Mouse (Mus musculus) E14TG2a.4 (cell line): ENCODE results near the gene Gpc1.

Source experiments
- H3K27me3 ChIP-seq: 2 replicates; pipeline ENCODE4 v1.6.1; 2014; ENCODE audit warnings: low read length, control low read depth; ENCODE audit not compliant: insufficient read depth
- H3K36me3 ChIP-seq: 2 replicates; pipeline ENCODE4 v1.6.1; 2014; ENCODE audit warnings: low read length, control low read depth; ENCODE audit not compliant: insufficient read depth
- H3K4me1 ChIP-seq: replicated peaks from 2 replicates; pipeline ENCODE4 v1.6.1; 2014; ENCODE audit warnings: low read depth, low read length, control low read depth
- H3K4me3 ChIP-seq: replicated peaks from 2 replicates; pipeline ENCODE4 v1.5.1; 2014; ENCODE audit warnings: mild to moderate bottlenecking, low read length
- H3K9me3 ChIP-seq: 2 replicates; pipeline ENCODE4 v1.6.1; 2014; ENCODE audit warnings: low read length, control low read depth
- CTCF ChIP-seq: conservative IDR thresholded peaks from 2 replicates; pipeline ENCODE4 v1.5.1; 2014; ENCODE audit warnings: low read length
- NANOG ChIP-seq: IDR thresholded peaks from 2 replicates; pipeline ENCODE4 v1.6.1; 2014; ENCODE audit warnings: borderline replicate concordance, low read length, mixed read lengths
- POU5F1 ChIP-seq: IDR thresholded peaks from 2 replicates; pipeline ENCODE4 v1.6.1; 2014; ENCODE audit warnings: low read length, borderline replicate concordance

The Gpc1 gene

DNA sequence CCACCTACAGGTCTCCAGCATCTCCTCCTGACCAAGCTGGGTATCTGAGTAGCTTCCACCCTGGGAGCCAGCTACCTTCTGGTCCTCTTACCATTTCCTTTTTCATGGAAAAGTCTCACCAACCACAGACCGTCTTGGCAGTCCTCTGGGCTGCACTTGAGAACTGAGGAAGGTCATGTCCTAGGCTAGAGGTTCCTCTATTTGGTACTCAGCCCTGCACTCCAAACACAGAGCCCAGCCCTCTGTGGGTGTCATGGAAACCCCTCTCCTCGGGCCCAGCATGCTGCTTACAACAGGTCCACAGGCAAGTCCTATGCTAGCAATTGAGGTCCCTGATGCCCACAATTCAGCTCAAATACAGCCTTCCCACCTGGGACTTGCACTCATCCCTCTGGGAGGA is 33.0 kb upstream of the Gpc1 start:
- TF ChIP-seq NANOG: no peak
- TF ChIP-seq CTCF: no peak
- TF ChIP-seq POU5F1: no peak
- Histone ChIP-seq H3K4me1 (no peaks in the 10 kb centered on the region), H3K9me3 (peaks cover 25% of the 10 kb centered on the region), H3K36me3 (no peaks in the 10 kb centered on the region), H3K27me3 (peaks cover 5% of the 10 kb centered on the region; the same call in 1 of the 2 replicates), H3K4me3 (no peak overlapping the region)

DNA sequence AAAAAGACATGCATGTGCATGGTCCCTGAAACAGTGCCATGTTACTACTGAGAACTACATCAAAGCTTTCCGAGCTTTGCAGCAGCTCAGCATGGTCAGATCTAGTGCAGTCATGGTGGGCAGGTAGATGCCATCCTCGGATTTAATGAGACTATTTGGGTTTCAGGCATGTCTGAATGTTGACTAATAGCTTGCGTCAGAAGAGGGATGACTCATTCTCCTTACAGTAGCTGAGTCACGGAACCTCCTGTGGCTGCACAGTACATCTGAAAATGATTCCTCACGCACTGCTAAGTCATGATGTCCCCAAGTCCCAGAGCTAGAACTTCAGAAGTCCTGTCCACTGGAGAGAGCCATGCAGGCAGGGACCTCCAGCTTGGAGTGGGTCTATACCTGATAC is 31.8 kb upstream of the Gpc1 start:
- Histone ChIP-seq H3K9me3 (peaks cover 25% of the 10 kb centered on the region), H3K4me3 (no peak overlapping the region), H3K4me1 (no peaks in the 10 kb centered on the region), H3K27me3 (no peaks in the 10 kb centered on the region), H3K36me3 (no peaks in the 10 kb centered on the region)
- TF ChIP-seq CTCF: no peak

- H3K4me3 ChIP-seq: no peak overlapping the region
- peaks cover 25% of the 10 kb centered on the region for H3K9me3 ChIP-seq
- TF ChIP-seq NANOG (no peak), POU5F1 (no peak), CTCF (no peak)
- no peaks in the 10 kb centered on the region for H3K27me3 ChIP-seq
- H3K4me1 ChIP-seq: no peaks in the 10 kb centered on the region
- H3K36me3 ChIP-seq: no peaks in the 10 kb centered on the region
These were observed 29.1 kb upstream of the Gpc1 start for GRCm38 (mm10) chr1:92802362-92802761.

DNA sequence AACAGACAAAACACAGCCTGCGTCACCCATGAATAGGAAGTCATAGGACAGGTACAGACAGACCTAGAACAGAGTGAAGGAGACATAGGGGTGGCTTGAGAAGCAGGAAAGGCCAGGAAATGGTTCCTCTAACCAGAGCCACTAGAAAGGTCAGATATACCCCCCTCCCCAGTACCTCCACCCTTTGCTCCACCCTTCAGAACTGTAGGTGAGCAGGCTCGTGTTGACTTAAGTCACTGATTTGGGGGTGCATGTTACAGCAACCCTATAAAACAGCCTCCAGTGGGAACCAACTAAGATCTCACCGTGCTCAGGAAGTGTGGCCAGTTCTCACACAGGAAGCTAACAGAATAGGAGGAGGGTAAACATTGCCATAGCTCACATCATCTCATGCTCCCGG is 28.1 kb upstream of the Gpc1 start:
- Histone ChIP-seq H3K4me3 (no peak overlapping the region), H3K27me3 (no peaks in the 10 kb centered on the region), H3K9me3 (peaks cover 25% of the 10 kb centered on the region), H3K36me3 (no peaks in the 10 kb centered on the region), H3K4me1 (no peaks in the 10 kb centered on the region)
- TF ChIP-seq POU5F1 (no peak), CTCF (no peak), NANOG (no peak)

GRCm38 (mm10) chr1:92805181-92805580 is 26.3 kb upstream of the Gpc1 start:
- Histone ChIP-seq H3K9me3 (peaks cover 36% of the 10 kb centered on the region), H3K4me3 (no peak overlapping the region), H3K36me3 (no peaks in the 10 kb centered on the region), H3K27me3 (no peaks in the 10 kb centered on the region), H3K4me1 (no peaks in the 10 kb centered on the region)
- TF ChIP-seq POU5F1 (no peak), NANOG (no peak), CTCF (no peak)

DNA sequence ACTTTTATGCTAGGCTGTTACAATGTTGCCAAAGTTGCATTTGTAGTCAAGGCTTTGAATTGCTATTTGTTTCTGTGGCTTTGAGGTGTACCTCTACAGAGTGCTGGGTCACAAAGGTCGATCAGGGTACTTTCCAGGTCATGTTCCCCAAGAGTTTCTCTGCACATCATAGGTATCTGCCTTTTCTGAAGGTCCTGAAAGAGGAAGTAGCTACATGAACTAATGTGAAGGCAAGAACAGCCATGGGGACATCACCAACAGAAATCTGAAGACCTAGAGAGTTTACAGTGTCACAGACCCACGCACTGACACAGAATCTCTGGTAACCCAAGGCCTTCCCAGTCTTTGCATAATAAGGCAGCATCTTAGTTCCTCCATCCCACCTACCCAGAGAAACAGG is 25.6 kb upstream of the Gpc1 start:
- H3K27me3 ChIP-seq: no peaks in the 10 kb centered on the region
- no peak overlapping the region for H3K4me3 ChIP-seq
- H3K9me3 ChIP-seq: peaks cover 34% of the 10 kb centered on the region
- H3K36me3 ChIP-seq: no peaks in the 10 kb centered on the region
- no peak for TF ChIP-seq NANOG
- TF ChIP-seq CTCF: no peak
- TF ChIP-seq POU5F1: no peak
- no peaks in the 10 kb centered on the region for H3K4me1 ChIP-seq

DNA sequence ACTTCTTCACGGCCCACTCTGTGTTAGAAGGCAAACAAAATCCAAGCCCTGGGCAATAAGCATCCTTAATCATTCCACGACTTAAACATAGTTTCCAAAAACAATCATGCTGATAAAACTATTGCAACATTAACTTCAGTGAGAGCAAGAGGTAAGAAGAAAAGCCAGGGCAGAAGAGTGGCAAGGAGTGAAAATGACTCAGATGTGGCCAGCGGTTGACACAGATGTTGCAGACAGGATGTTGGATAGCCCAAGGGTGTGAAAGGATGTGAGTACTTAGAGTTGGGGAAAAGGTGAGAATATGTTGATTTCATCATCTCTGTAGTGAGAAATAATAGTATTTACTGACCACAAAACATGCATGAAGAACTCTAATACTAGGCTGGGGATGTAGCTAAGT is 24.7 kb upstream of the Gpc1 start:
- H3K9me3 ChIP-seq: peaks cover 29% of the 10 kb centered on the region

DNA sequence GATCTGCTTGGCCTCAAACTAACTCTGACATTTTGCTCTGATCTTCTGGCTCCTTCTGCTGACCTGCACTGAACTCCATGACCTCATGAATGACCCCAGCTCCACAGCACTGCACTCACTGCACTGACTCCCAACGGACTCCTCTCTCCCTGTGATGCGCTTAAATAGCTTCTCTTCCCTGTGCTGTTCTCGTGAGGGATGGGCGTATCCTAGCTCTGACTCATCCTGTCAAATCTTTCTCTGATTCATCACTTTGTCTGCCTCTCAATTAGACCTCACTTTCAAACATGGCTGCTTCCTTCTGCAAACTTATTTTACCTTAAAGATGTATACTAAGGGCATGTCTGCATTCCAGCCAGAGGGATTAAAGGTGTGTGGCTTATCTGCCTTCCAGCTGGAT is 21.8 kb upstream of the Gpc1 start:
- peaks cover 32% of the 10 kb centered on the region for H3K9me3 ChIP-seq
- TF ChIP-seq NANOG (no peak), CTCF (no peak)
- no peaks in the 10 kb centered on the region for H3K36me3 ChIP-seq
- H3K27me3 ChIP-seq: no peaks in the 10 kb centered on the region
- H3K4me1 ChIP-seq: no peaks in the 10 kb centered on the region
- H3K4me3 ChIP-seq: no peak overlapping the region

More for the DNA sequence above, 24.7 kb upstream of the Gpc1 start:
- Histone ChIP-seq H3K4me1 (no peaks in the 10 kb centered on the region), H3K36me3 (no peaks in the 10 kb centered on the region), H3K27me3 (no peaks in the 10 kb centered on the region), H3K4me3 (no peak overlapping the region)
- TF ChIP-seq POU5F1 (no peak), CTCF (no peak), NANOG (no peak)

DNA sequence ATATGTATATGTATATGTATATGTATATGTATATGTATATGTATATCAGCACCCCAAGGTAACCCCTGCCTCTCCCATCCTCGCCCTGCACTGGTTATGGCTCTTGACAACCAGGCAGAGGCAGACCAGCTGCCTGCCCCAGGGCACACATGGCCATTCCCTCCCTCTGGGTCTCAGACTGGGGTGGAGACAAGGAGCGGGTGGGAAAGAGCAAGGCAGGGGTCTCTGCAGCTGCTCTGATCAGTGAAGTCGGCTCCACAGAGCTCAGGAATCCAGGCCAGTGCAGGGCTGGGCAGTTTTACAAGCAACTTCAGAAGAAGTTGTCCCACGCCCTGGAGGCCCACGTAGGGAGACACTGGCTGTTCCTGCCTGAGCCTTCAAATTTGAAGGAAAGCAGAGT is 17.1 kb upstream of the Gpc1 start:
- H3K9me3 ChIP-seq: peaks cover 29% of the 10 kb centered on the region
- H3K4me3 ChIP-seq: no peak overlapping the region
- H3K36me3 ChIP-seq: no peaks in the 10 kb centered on the region
- H3K4me1 ChIP-seq: no peaks in the 10 kb centered on the region
- no peak for TF ChIP-seq CTCF
- no peak for TF ChIP-seq NANOG
- no peak for TF ChIP-seq POU5F1
- H3K27me3 ChIP-seq: no peaks in the 10 kb centered on the region

DNA sequence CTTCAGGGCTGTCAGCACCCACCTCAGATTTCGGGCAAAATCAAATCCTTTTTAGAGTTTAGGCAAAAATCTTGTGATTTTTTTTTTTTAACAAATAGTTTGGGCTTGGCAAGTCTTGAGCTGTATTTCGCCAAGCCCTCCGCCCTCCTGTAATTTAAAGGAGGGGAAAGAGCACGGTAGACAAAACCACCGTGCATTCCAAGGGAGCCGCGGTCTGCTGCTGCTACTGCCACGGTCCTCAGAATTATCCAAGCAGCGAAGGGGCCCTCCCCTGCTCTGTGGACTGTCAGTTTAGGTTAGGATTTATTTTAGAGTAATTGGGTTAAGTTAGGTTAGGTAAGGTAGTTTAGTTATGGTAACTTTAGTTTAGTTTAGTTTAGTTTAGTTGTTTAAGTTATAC is 16.3 kb upstream of the Gpc1 start:
- Histone ChIP-seq H3K4me3 (no peak overlapping the region), H3K9me3 (peaks cover 21% of the 10 kb centered on the region), H3K36me3 (no peaks in the 10 kb centered on the region), H3K27me3 (no peaks in the 10 kb centered on the region), H3K4me1 (no peaks in the 10 kb centered on the region)
- TF ChIP-seq CTCF: no peak
- no peak for TF ChIP-seq NANOG
- TF ChIP-seq POU5F1: no peak
